Mouse (Mus musculus) layer of hippocampus, postnatal 36 days (tissue): ENCODE measurements at regions not wholly inside any gene's neighbourhood (a gene's known extent, or its start where the extent isn't known, plus 50 kb on each side); places are given as distances from the start of the nearest gene placed in this dataset.

ENCODE experiments used
- DNase-seq, 2 experiments: peaks; one replicate each; pipeline ENCODE4 v3.0.0; 2022

DNA sequence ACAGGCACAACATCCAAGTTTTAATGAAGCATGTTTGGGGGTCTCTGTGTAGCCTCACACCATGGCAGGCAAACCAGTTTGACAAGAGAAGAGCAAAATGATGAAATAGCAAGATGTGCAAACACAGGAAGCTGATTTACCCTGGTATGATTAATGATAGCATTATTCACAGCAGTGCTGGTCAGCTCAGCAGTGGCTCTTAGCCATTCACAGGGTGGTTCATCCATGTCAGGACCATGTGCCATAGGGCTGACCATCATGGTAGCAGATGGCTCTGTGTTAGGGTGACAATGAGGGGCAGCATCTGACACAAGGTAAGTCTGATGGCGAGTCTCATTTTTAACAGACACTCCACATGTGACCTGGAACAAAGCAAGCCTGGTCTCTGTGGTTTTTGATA lies 443.1 kb upstream of the Arpp21 start:
- DNase-seq = no peak

DNA sequence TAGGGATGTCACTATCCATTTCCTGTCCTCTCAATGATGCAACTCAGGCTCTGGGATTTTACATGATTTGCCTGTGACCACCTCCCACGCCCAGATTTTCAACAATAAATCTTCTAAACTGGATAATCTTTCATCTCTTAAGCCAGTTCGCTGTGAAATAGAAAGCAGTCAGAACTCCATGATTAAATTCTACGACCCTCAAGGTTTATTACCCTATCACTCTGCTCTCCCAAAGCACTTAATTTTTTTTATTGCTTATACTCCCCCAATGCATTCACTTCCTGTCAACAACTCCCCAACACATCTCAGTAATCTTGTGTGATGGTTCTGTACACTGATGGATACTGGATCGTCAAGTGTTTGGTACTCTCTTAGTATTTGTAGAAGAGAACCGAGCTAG lies 439.5 kb upstream of the Arpp21 start:
- no peak for DNase-seq
